Mouse (Mus musculus): Measurements from ENCODE around the gene Bglap2. TPM values are rescaled to one million over a fixed set of nuclear protein-coding genes. Genes with fewer than 3 reads are reported as not detected.
A peak's percentile ranks its signal among the peaks of the same experiment; 100 is the strongest.
"Not testable (repeated sequence)": the region's sequence is repeated elsewhere in the genome, so short reads cannot be mapped to it uniquely, and the experiment has no call there.

The Bglap2 gene
- total and polyA plus RNA-seq, 2 experiments from 2014 or later = not detected

DNA sequence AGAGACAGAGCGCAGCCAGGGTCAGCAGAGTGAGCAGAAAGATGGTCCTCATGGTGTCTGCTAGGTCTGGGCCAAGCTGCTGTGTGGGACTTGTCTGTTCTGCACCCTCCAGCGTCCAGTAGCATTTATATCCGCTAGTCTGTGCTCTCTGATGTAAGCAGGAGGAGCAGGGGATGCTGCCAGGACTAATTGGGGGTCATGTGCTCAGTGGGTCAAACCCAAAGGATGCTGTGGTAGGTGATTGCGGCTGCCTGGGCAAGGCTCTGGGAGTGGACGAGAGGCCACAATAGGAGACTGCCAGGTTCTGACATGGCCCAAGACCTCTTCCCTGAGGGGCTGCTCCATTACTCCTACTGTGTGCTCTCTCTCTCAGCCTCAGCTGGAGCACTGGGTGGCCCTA is 5.9 kb upstream of the Bglap2 start, which contains the start of gene Bglap:
Bglap (minus strand) TSS at position 101 of the 400 bp plus-strand sequence.
- DNase-seq (ENCODE audit: low spot score) (no peak), ATAC-seq (ENCODE audit: insufficient read depth, low read depth) (no peak)
- 67% methylated on average over 5 of the region's 5 CpGs for WGBS
- Histone ChIP-seq H3K36me3 (replicated peaks; ENCODE audit: control insufficient read depth, insufficient read depth, low read length) (no peaks in the 10 kb centered on the region), H3K9me3 (replicated peaks; ENCODE audit: control insufficient read depth, low read length) (no peaks in the 10 kb centered on the region), H3K27ac (ENCODE audit: low read depth) (no peak within 1 kb of the TSS), H3K4me3 (ENCODE audit: low read depth, low read length) (no peak within 1 kb of the TSS), H3K9ac (replicated peaks; ENCODE audit: low read depth, low read length) (no peak within 1 kb of the TSS), H3K4me1 (ENCODE audit: control insufficient read depth, insufficient read depth) (no peaks in the 10 kb centered on the region), H3K27me3 (ENCODE audit: control insufficient read depth, insufficient read depth, low read length) (no peaks in the 10 kb centered on the region), H3K4me2 (ENCODE audit: low read depth, low read length) (no peak within 1 kb of the TSS)
- TF ChIP-seq CTCF (IDR thresholded peaks at IDR 0.05; ENCODE audit: low read depth) (no peak), EP300 (IDR thresholded peaks at IDR 0.05; ENCODE audit: low read depth) (no peak)

DNA sequence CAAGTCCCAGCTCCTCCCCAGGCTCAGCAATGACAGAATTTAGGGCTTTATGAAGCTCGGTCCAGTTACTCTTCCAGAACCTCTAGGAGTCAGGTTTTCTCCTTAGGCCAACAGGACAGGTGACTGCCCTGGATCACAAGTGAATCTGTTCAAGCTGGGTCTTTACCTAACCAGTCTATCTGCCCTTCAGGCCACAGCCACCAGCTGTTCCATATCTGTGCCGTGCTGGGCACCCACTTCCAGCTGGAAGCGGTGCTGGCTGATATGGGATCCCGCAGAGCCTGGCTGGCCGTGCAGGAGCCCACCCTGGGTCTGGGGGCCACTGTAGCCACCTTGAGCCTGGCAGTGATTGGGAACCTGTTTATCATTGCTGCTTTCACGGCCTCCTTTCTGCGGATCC is 3.9 kb upstream of the Bglap2 start:
- H3K9me3 ChIP-seq (replicated peaks; ENCODE audit: control insufficient read depth, low read length); H3K9ac ChIP-seq (replicated peaks; ENCODE audit: low read depth, low read length); H3K4me2 ChIP-seq (ENCODE audit: low read depth, low read length); H3K27me3 ChIP-seq (ENCODE audit: control insufficient read depth, insufficient read depth, low read length); H3K4me1 ChIP-seq (ENCODE audit: control insufficient read depth, insufficient read depth); H3K36me3 ChIP-seq (replicated peaks; ENCODE audit: control insufficient read depth, insufficient read depth, low read length); ATAC-seq (ENCODE audit: insufficient read depth, low read depth); DNase-seq (ENCODE audit: low spot score); H3K27ac ChIP-seq (ENCODE audit: low read depth); H3K4me3 ChIP-seq (ENCODE audit: low read depth, low read length): not testable (repeated sequence)
- WGBS = 33% methylated on average over 1 of the region's 7 CpGs

DNA sequence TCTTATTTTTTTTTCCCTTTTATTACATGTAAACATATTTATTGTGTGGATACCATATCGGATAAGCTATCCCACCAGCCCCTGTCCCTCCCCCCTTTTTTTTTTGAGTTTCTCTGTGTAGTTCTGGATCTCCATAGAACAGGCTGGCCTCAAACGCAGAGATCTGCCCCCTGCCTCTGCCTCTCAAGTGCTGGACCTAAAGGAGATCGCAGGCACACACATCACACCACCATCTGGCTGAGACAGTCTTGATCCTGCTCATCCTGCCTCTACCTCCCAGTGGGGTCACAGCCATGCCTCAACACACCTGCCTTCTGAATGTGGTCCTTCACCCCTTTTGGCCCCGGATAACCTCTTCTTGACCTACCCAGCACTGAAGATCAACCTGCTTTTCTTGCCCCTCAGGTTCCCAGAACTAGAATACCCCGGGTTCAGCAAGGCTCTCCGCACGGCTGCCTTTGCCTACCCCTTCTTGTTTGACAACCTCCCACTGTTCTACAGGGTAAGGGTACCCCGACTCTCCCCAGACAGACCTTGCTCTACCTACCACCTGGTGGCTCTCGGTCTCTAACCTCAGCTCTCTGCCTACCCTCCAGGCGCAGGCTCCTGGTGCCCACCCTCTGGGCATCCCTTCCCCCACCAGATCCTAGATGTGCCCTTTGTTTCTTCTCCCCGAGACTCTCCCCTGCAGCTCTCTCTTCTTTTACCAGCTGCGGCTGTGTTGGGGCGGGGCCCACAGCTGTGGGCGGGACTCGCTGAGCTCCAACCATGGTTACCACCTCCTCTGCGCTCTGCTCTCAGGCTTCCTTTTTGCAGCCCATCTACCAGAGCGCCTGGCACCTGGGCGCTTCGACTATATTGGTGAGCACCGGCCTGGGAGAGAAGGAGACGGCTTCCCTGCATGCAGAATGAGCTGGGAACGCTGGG is 3.2 kb upstream of the Bglap2 start:
- ATAC-seq (ENCODE audit: insufficient read depth, low read depth) = 0 out of 2 replicates have a peak, but pooled peaks have one; percentile 31
- H3K36me3 ChIP-seq (replicated peaks; ENCODE audit: control insufficient read depth, insufficient read depth, low read length); H3K27me3 ChIP-seq (ENCODE audit: control insufficient read depth, insufficient read depth, low read length); H3K4me2 ChIP-seq (ENCODE audit: low read depth, low read length); DNase-seq (ENCODE audit: low spot score); H3K4me1 ChIP-seq (ENCODE audit: control insufficient read depth, insufficient read depth); H3K9me3 ChIP-seq (replicated peaks; ENCODE audit: control insufficient read depth, low read length); H3K9ac ChIP-seq (replicated peaks; ENCODE audit: low read depth, low read length); H3K4me3 ChIP-seq (ENCODE audit: low read depth, low read length); H3K27ac ChIP-seq (ENCODE audit: low read depth): not testable (repeated sequence)
- WGBS = 15% methylated on average over 17 of the region's 22 CpGs

DNA sequence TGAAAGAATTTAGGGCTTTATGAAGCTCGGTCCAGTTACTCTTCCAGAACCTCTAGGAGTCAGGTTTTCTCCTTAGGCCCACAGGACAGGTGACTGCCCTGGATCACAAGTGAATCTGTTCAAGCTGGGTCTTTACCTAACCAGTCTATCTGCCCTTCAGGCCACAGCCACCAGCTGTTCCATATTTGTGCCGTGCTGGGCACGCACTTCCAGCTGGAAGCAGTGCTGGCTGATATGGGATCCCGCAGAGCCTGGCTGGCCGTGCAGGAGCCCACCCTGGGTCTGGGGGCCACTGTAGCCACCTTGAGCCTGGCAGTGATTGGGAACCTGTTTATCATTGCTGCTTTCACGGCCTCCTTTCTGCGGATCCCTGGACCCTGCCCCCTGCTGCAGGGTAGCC is 1.9 kb downstream of the Bglap2 start:
- peak overlapping the region; percentile 33 for H3K4me2 ChIP-seq (ENCODE audit: low read depth, low read length)
- H3K36me3 ChIP-seq (replicated peaks; ENCODE audit: control insufficient read depth, insufficient read depth, low read length); H3K27me3 ChIP-seq (ENCODE audit: control insufficient read depth, insufficient read depth, low read length); H3K9ac ChIP-seq (replicated peaks; ENCODE audit: low read depth, low read length); H3K4me3 ChIP-seq (ENCODE audit: low read depth, low read length); H3K9me3 ChIP-seq (replicated peaks; ENCODE audit: control insufficient read depth, low read length); DNase-seq (ENCODE audit: low spot score); H3K27ac ChIP-seq (ENCODE audit: low read depth); H3K4me1 ChIP-seq (ENCODE audit: control insufficient read depth, insufficient read depth): not testable (repeated sequence)
- WGBS = 12% methylated on average over 5 of the region's 7 CpGs
- peak; percentile 28; the same call in 1 of the 2 replicates for ATAC-seq (ENCODE audit: insufficient read depth, low read depth)

DNA sequence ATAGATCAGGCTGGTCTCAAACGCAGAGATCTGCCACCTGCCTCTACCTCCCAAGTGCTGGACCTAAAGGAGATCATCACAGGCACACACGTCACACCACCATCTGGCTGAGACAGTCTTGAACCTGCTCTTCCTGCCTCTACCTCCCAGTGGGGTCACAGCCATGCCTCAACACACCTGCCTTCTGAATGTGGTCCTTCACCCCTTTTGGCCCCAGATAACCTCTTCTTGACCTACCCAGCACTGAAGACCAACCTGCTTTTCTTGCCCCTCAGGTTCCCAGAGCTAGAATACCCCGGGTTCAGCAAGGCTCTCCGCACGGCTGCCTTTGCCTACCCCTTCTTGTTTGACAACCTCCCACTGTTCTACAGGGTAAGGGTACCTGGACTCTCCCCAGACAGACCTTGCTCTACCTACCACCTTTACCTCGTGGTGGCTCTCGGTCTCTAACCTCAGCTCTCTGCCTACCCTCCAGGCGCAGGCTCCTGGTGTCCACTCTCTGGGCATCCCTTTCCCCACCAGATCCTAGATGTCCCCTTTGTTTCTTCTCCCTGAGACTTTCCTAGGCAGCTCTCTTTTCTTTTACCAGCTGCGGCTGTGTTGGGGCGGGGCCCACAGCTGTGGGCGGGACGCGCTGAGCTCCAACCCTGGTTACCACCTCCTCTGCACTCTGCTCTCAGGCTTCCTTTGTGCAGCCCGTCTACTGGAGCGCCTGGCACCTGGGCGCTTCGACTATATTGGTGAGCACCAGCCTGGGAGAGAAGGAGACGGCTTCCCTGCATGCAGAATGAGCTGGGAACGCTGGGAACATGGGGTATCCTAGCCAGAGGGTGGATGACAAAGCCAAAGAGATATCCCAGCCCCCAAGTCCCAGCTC is 2.5 kb downstream of the Bglap2 start:
- DNase-seq (ENCODE audit: low spot score) = peak; percentile 35
- not testable (repeated sequence) for H3K27me3 ChIP-seq (ENCODE audit: control insufficient read depth, insufficient read depth, low read length); H3K4me3 ChIP-seq (ENCODE audit: low read depth, low read length); H3K9me3 ChIP-seq (replicated peaks; ENCODE audit: control insufficient read depth, low read length); H3K4me1 ChIP-seq (ENCODE audit: control insufficient read depth, insufficient read depth); H3K27ac ChIP-seq (ENCODE audit: low read depth); H3K9ac ChIP-seq (replicated peaks; ENCODE audit: low read depth, low read length); H3K36me3 ChIP-seq (replicated peaks; ENCODE audit: control insufficient read depth, insufficient read depth, low read length)
- ATAC-seq (ENCODE audit: insufficient read depth, low read depth) = peak; percentile 85
- 12% methylated on average over 16 of the region's 19 CpGs for WGBS
- peak overlapping the region; percentile 33 for H3K4me2 ChIP-seq (ENCODE audit: low read depth, low read length)

DNA sequence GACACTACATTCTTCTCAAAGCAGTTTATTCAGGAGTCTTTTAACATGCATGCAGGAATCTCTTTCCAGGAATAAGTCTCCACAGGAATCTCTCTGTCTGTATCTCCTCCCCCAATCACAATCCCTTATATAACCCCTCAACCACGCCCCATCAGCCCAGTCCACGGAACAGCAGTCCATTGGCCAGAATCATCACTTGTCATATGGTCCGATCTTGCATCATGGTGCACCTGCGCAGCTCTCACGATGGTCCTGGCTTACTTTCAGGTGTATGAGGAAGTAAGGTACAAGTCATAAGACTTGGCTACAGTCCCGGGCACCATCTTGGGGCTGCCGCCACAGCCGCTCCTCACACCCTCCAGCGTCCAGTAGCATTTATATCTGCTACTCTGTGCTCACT is 5.9 kb downstream of the Bglap2 start, which contains the start of gene Bglap3:
Bglap3 (minus strand) TSS at position 101 of the 400 bp plus-strand sequence.
- not testable (repeated sequence) for H3K27ac ChIP-seq (ENCODE audit: low read depth); H3K4me3 ChIP-seq (ENCODE audit: low read depth, low read length); ATAC-seq (ENCODE audit: insufficient read depth, low read depth); H3K36me3 ChIP-seq (replicated peaks; ENCODE audit: control insufficient read depth, insufficient read depth, low read length); H3K9me3 ChIP-seq (replicated peaks; ENCODE audit: control insufficient read depth, low read length); H3K4me2 ChIP-seq (ENCODE audit: low read depth, low read length); H3K4me1 ChIP-seq (ENCODE audit: control insufficient read depth, insufficient read depth); DNase-seq (ENCODE audit: low spot score); H3K9ac ChIP-seq (replicated peaks; ENCODE audit: low read depth, low read length); H3K27me3 ChIP-seq (ENCODE audit: control insufficient read depth, insufficient read depth, low read length)
- 84% methylated on average over 9 of the region's 9 CpGs for WGBS

DNA sequence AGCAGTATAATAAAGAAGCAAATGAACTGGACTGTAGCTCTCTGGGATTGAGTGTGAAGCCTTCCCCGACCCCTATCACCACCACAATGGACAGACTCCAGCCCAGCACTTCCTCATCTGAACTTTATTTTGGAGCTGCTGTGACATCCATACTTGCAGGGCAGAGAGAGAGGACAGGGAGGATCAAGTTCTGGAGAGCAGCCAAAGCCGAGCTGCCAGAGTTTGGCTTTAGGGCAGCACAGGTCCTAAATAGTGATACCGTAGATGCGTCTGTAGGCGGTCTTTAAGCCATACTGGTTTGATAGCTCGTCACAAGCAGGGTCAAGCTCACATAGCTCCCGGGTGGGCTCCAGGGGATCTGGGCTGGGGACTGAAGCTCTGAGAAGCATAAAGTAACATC is 10.0 kb downstream of the Bglap2 start:
- H3K36me3 ChIP-seq (replicated peaks; ENCODE audit: control insufficient read depth, insufficient read depth, low read length); H3K27ac ChIP-seq (ENCODE audit: low read depth); H3K9me3 ChIP-seq (replicated peaks; ENCODE audit: control insufficient read depth, low read length); H3K4me2 ChIP-seq (ENCODE audit: low read depth, low read length); ATAC-seq (ENCODE audit: insufficient read depth, low read depth); DNase-seq (ENCODE audit: low spot score); H3K4me3 ChIP-seq (ENCODE audit: low read depth, low read length); H3K9ac ChIP-seq (replicated peaks; ENCODE audit: low read depth, low read length); H3K4me1 ChIP-seq (ENCODE audit: control insufficient read depth, insufficient read depth): not testable (repeated sequence)
- peaks cover 10% of the 10 kb centered on the region for H3K27me3 ChIP-seq (ENCODE audit: control insufficient read depth, insufficient read depth, low read length)
- 52% methylated on average over 7 of the region's 7 CpGs for WGBS

DNA sequence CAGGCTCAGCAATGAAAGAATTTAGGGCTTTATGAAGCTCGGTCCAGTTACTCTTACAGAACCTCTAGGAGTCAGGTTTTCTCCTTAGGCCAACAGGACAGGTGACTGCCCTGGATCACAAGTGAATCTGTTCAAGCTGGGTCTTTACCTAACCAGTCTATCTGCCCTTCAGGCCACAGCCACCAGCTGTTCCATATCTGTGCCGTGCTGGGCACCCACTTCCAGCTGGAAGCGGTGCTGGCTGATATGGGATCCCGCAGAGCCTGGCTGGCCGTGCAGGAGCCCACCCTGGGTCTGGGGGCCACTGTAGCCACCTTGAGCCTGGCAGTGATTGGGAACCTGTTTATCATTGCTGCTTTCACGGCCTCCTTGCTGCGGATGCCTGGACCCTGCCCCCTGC is 11.0 kb downstream of the Bglap2 start:
- 53% methylated on average over 3 of the region's 7 CpGs for WGBS
- H3K9me3 ChIP-seq (replicated peaks; ENCODE audit: control insufficient read depth, low read length); H3K4me1 ChIP-seq (ENCODE audit: control insufficient read depth, insufficient read depth); H3K27ac ChIP-seq (ENCODE audit: low read depth); DNase-seq (ENCODE audit: low spot score); H3K9ac ChIP-seq (replicated peaks; ENCODE audit: low read depth, low read length); H3K4me3 ChIP-seq (ENCODE audit: low read depth, low read length); H3K4me2 ChIP-seq (ENCODE audit: low read depth, low read length); ATAC-seq (ENCODE audit: insufficient read depth, low read depth); H3K36me3 ChIP-seq (replicated peaks; ENCODE audit: control insufficient read depth, insufficient read depth, low read length): not testable (repeated sequence)
- H3K27me3 ChIP-seq (ENCODE audit: control insufficient read depth, insufficient read depth, low read length) = peaks cover 10% of the 10 kb centered on the region

All from heart, postnatal 0 days (tissue).